Mouse (Mus musculus) stomach, embryonic 16.5 days (tissue): Measurements from ENCODE around the gene Fchsd2. TPM values are rescaled to one million over a fixed set of nuclear protein-coding genes. Genes with fewer than 3 reads are reported as not detected.

Source experiments
- ATAC-seq: fragments of 200-750 bp; cut with Nextera tagmentation; 2 replicates; pipeline ENCODE4 v1.8.0; 2017; ENCODE audit warnings: moderate number of reproducible peaks, moderate TSS enrichment; ENCODE audit not compliant: insufficient read depth, low FRiP score
- H3K27ac ChIP-seq: fragments of 300-500 bp; sonication (generic); 2 replicates; pipeline ENCODE4 v1.5.1; 2014; ENCODE audit warnings: low read length
- H3K27me3 ChIP-seq: fragments of 300-500 bp; sonication (generic); 2 replicates; pipeline ENCODE4 v1.6.1; 2014; ENCODE audit warnings: low read length, control low read depth, mixed read lengths; ENCODE audit not compliant: control insufficient read depth, insufficient read depth
- H3K36me3 ChIP-seq: fragments of 300-500 bp; sonication (generic); 2 replicates; pipeline ENCODE4 v1.6.1; 2014; ENCODE audit warnings: low read length; ENCODE audit not compliant: control insufficient read depth, insufficient read depth
- H3K4me1 ChIP-seq: fragments of 300-500 bp; sonication (generic); 2 replicates; pipeline ENCODE4 v1.6.1; 2014; ENCODE audit warnings: low read length, control low read depth, mixed read lengths; ENCODE audit not compliant: control insufficient read depth, insufficient read depth
- H3K4me2 ChIP-seq: fragments of 300-500 bp; sonication (generic); 2 replicates; pipeline ENCODE4 v1.6.1; 2014; ENCODE audit warnings: low read depth, low read length, mixed read lengths
- H3K4me3 ChIP-seq: fragments of 300-500 bp; sonication (generic); replicated peaks from 2 replicates; pipeline ENCODE4 v1.5.1; 2014; ENCODE audit warnings: mild to moderate bottlenecking, low read length
- H3K9ac ChIP-seq: fragments of 300-500 bp; sonication (generic); 2 replicates; pipeline ENCODE4 v1.6.1; 2014; ENCODE audit warnings: low read length
- H3K9me3 ChIP-seq: fragments of 300-500 bp; sonication (generic); replicated peaks from 2 replicates; pipeline ENCODE4 v1.6.1; 2016; ENCODE audit warnings: low read length, control low read depth; ENCODE audit not compliant: control insufficient read depth
- WGBS: fragments of 180-500 bp; shearing (Covaris S2); extraction: QIAGEN DNeasy Blood & Tissue Kit; methylation state at CpG from one replicate; pipeline ENCODE4 v1.1.7; 2014; 5-methylcytosine and 5-hydroxymethylcytosine counted together
- polyA plus RNA-seq: library from polyadenylated mRNA; unstranded; fragments of >200 nt; fragmentation: Nextera tagmentation; extraction: Ambion mirVana; gene quantifications from 2 replicates; pipeline ENCODE4 v1.2.1, GENCODE M21; 2015

The Fchsd2 gene
- 20.0 and 21.5 TPM in 2 replicates for polyA plus RNA-seq

DNA sequence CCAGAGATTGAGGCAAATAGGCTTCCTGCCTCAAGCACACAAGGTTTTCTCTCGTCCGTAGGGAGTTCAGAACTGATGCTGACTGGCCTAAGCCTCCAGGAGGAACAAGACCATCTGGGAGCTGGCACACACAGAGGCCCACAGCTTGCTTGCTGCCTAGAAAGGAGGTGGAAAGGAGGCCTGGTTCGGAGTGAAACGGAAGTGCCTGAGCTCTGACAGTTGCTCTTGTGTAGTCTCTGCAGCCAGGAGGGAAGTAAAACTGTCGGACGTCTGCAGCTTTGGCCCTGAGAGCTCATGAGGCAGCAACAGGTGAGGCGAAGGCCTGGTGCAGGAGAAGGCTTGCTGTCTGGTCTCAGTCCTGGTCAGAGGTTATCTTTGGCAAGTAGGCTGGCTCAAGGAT lies at the start of gene Fchsd2:
TSS of gene Fchsd2 (plus strand) at position 246 of the 400 bp plus-strand sequence.
- 0 out of 2 replicates have a peak within 1 kb of the TSS, but pooled peaks have one; percentile 7 for H3K27ac ChIP-seq
- H3K4me3 ChIP-seq: no peak within 1 kb of the TSS
- WGBS: 54% methylated on average over 7 of the region's 7 CpGs
- ATAC-seq: no peak
- no peaks in the 10 kb centered on the region for H3K27me3 ChIP-seq
- H3K9me3 ChIP-seq: no peaks in the 10 kb centered on the region
- no peak within 1 kb of the TSS for H3K4me2 ChIP-seq
- 0 out of 2 replicates have a peak within 1 kb of the TSS, but pooled peaks have one; percentile 25 for H3K9ac ChIP-seq
- H3K4me1 ChIP-seq: peaks cover 3% of the 10 kb centered on the region; the same call in 1 of the 2 replicates
- H3K36me3 ChIP-seq: no peaks in the 10 kb centered on the region

DNA sequence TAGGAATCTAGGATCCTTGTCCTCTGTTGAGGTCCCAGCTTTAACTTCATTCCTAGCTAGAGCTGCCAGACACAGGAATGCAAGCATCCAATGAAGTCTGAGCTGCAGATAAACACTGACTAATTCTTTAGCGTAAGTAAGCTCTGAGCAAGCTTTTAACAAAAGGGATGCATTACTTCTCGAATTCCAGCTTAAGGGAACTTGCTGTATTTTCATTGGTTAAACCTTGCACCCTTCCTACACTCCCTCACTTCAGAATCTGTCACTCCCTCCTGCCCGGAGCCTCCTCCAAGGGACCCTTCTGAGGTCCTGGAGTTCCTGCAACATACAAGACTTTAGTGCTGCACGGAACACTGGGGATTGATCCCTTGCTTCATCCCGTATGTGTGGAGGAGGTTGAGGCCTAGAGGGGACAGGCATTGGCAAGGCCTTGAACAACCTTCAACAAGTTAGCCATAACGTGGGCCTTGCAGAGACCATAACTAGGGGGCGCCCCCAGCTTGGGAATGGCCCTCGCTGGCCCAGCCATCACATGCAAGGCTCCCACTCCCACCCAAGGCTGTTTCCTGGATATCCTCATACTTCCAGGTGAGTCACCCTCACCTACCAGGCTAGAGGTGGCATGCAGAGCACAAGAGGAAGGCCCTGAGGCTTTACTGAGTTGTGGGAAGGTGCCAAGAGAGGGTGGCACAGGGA lies 48.7 kb upstream of the Fchsd2 start:
- Histone ChIP-seq H3K4me3 (no peak overlapping the region), H3K27me3 (no peaks in the 10 kb centered on the region), H3K9ac (no peak overlapping the region), H3K4me2 (no peak overlapping the region), H3K4me1 (peaks cover 35% of the 10 kb centered on the region), H3K9me3 (no peaks in the 10 kb centered on the region), H3K27ac (peak overlapping the region; percentile 79), H3K36me3 (no peaks in the 10 kb centered on the region)
- 48% methylated on average over 8 of the region's 8 CpGs for whole genome bisulfite sequencing
- 0 out of 2 replicates have a peak, but pooled peaks have one; percentile 48 for ATAC-seq

DNA sequence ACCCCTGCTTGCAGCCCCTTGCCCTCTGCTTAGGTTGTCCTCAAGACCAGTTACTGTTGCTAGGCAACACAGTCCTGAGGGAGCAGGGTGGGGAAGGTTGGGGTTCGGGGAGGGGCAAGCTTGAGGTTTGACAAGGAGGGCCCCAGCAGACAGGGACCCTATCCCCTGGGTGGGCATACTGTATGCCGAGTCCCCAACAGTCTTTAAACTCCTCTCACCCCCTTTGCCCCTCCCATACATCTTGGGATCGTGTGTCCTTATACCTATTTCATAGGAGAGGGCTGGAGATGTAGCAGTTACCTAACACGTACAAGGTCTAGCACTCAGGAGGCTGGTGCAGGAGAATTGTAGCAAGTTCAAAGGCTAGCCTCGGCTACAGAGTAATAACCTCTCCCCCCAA lies 44.4 kb upstream of the Fchsd2 start:
- 66% methylated on average over 5 of the region's 5 CpGs for WGBS
- H3K4me3 ChIP-seq: no peak overlapping the region
- no peak overlapping the region for H3K27ac ChIP-seq
- no peaks in the 10 kb centered on the region for H3K9me3 ChIP-seq
- H3K4me2 ChIP-seq: no peak overlapping the region
- ATAC-seq: no peak
- H3K27me3 ChIP-seq: no peaks in the 10 kb centered on the region
- H3K36me3 ChIP-seq: no peaks in the 10 kb centered on the region
- H3K4me1 ChIP-seq: peaks cover 23% of the 10 kb centered on the region
- H3K9ac ChIP-seq: no peak overlapping the region

DNA sequence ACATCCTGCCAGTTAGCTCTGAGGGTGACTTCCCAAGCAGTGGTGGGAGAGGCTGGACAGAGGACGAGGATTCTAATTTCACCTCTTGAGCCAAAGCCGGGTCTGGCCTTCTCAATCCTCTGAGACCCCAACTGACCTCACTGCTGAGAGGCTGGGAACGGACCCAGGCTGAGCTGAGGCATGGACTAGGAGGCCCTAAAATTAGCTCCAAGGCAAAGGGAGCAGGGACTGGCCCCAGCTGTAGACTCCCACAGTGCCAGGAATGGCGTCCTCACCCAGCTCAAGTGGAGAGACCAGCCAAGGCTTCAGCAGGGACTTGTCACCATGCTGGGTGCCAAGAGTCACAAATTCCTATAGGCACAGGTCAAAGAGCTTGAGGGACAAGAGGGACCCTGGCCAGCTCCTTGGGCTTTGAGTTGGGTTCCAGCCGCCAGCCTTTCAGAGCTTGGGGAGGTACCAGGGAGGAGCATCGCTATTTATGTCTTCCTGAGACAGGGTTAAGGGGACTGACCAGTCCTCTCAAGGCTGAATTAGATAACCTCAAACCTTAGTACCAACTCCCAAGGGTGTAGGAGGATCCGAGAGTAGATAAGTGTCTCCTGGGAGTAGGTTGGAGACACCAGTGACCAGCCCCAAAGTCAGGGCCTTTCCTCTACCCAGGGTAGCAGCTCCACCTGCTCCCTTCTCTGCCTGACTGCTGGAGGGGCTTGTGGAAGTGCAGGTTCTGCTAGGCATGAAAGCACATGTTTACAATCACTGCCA lies 43.2 kb upstream of the Fchsd2 start:
- Histone ChIP-seq H3K27ac (no peak overlapping the region), H3K9me3 (no peaks in the 10 kb centered on the region), H3K4me2 (no peak overlapping the region), H3K4me1 (peaks cover 11% of the 10 kb centered on the region), H3K4me3 (no peak overlapping the region), H3K9ac (no peak overlapping the region), H3K27me3 (no peaks in the 10 kb centered on the region), H3K36me3 (no peaks in the 10 kb centered on the region)
- ATAC-seq: peak; percentile 57; the same call in 1 of the 2 replicates
- 68% methylated on average over 7 of the region's 7 CpGs for WGBS

DNA sequence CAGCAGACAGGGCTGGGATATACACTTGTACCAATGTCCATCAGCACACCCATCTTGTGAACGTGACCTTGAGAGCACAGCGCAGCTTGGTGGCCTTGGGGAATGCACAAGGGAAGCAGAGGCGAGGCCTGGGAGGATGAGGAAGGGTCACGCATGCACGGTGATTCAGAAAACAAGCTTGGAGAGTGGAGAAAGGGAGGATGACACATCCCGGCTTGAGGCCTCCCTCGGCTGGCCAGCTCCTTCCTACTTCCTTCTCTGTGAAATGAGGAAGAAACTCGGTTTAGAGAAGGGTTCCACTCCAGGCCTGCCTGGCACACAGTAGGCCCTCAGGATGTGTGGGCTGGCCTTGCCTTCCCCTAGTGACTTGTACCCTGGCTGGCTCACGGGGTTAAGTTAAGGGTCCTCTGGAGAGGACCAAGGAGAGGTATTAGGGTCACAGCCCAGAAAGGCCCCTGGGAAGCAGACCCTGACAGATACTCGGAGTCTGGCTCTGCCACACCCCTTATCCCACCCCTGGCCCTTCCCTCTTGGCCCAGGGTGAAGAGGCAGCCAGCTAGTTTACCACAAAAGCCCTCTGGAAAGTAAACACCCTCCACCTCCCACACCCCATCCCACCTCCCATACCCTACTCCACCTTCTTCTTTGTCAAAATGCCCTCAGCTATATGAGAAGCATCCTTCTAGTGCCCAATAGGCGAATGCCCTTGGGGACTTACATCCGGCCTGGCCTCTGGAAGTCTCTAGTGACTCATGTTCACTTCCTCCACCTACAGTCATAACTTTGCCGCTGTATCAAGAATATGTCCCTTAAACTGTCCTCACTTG lies 41.7 kb upstream of the Fchsd2 start:
- H3K4me3 ChIP-seq: no peak overlapping the region
- H3K4me1 ChIP-seq: peaks cover 7% of the 10 kb centered on the region
- no peak for ATAC-seq
- H3K4me2 ChIP-seq: no peak overlapping the region
- peak overlapping the region; percentile 52 for H3K27ac ChIP-seq
- WGBS: 62% methylated on average over 13 of the region's 13 CpGs
- H3K27me3 ChIP-seq: no peaks in the 10 kb centered on the region
- H3K9me3 ChIP-seq: no peaks in the 10 kb centered on the region
- H3K36me3 ChIP-seq: no peaks in the 10 kb centered on the region
- H3K9ac ChIP-seq: peak overlapping the region; percentile 8

DNA sequence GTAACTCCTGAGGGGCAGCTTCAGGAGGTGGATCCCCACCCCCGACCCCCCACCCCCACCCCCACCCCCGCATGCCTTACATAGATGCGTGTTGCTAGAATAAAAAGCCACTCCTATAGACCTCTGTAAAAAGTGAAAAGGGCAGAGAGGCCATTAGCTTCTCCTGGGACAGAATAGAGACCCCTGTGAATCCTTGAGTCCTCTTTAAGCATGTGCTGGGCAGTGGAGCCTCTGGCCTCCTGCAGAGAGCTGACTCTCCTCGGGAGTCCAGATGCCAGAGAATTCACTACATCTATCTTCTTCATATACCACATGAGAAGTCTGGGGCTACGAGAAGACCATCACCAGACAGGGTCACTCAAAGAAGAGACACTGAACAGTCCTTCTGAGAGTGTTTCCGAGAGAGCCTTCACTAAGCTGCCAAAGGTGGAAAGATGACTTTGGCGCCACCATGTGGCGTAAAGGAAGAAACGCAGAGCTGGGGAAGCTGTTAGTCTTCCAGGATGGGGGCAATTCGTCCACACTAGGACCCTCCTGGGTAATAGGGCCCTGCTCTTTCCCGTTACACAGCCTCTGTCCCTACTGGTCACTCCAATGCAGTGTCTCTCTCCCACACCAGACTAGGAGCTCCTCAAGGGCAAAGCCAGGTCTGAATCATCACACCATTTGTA lies 41.0 kb upstream of the Fchsd2 start:
- Histone ChIP-seq H3K4me2 (no peak overlapping the region), H3K4me1 (peaks cover 7% of the 10 kb centered on the region), H3K9ac (peak overlapping the region; percentile 31), H3K27ac (peak overlapping the region; percentile 25; the same call in 1 of the 2 replicates), H3K27me3 (no peaks in the 10 kb centered on the region), H3K4me3 (no peak overlapping the region), H3K36me3 (no peaks in the 10 kb centered on the region), H3K9me3 (no peaks in the 10 kb centered on the region)
- peak; percentile 31; the same call in 1 of the 2 replicates for ATAC-seq
- WGBS: 20% methylated on average over 11 of the region's 11 CpGs

DNA sequence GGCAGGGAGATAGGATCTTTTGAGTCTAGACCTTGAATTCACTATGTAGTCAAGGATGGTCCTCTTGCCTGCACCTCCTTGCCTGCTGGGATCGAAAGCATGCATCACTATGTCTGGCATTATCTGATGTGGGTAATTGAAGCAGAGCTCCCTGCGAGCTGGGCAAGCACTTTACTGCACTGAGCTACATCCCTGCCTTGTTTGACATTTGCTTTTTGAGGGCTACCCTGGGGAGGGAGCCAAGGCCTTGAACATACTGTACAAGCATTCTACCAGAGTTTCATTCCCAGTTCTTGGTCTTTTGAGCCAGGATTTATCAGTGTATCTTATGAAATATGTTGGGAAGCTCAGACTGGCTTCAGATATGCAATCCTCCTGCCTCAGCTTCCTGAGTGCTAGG lies 39.5 kb upstream of the Fchsd2 start:
- Histone ChIP-seq H3K9ac (no peak overlapping the region), H3K9me3 (no peaks in the 10 kb centered on the region), H3K4me3 (no peak overlapping the region), H3K27ac (no peak overlapping the region), H3K27me3 (no peaks in the 10 kb centered on the region), H3K36me3 (no peaks in the 10 kb centered on the region), H3K4me1 (peaks cover 7% of the 10 kb centered on the region), H3K4me2 (no peak overlapping the region)
- ATAC-seq: no peak
- WGBS: 70% methylated on average over 2 of the region's 2 CpGs

DNA sequence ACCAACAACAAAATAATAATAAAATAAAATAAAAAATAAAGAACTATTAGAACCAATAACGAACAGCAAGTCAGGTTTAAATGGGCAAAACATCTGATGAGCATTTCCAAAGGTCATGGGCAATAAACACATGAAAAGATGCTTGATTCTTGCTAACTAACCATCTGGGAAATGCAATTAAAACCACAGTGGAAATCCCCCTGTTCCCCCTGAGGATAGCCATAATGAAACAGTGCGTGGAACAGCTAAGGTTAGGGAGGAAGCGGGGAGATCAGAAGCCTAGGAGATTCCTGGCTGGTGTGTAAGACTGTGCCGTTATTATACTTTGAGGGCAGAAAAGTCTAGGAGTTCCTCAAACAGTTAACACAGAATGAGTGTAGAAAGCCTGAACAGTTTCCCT lies 35.4 kb upstream of the Fchsd2 start:
- ATAC-seq: no peak
- H3K4me1 ChIP-seq: 0 out of 2 replicates have a peak, but pooled peaks cover 3% of the 10 kb centered on the region
- H3K4me2 ChIP-seq: no peak overlapping the region
- H3K27me3 ChIP-seq: no peaks in the 10 kb centered on the region
- WGBS: 64% methylated on average over 4 of the region's 4 CpGs
- no peaks in the 10 kb centered on the region for H3K36me3 ChIP-seq
- H3K4me3 ChIP-seq: no peak overlapping the region
- H3K9me3 ChIP-seq: no peaks in the 10 kb centered on the region
- H3K9ac ChIP-seq: no peak overlapping the region
- H3K27ac ChIP-seq: no peak overlapping the region
